Mouse (Mus musculus) ES-Bruce4 (cell line): ENCODE data around the gene Hsd17b13. TPM values are rescaled to one million over a fixed set of nuclear protein-coding genes. Genes with fewer than 3 reads are reported as not detected.
A peak's percentile ranks its signal among the peaks of the same experiment; 100 is the strongest.

Source experiments
- H3K27ac ChIP-seq: 2 replicates; pipeline ENCODE4 v1.5.1; 2012; ENCODE audit warnings: low read length, inconsistent platforms; ENCODE audit not compliant: insufficient read depth
- H3K27me3 ChIP-seq: 2 replicates; pipeline ENCODE4 v1.6.1; 2012; ENCODE audit warnings: mild to moderate bottlenecking, low read length, inconsistent platforms; ENCODE audit not compliant: control insufficient read depth, poor library complexity, insufficient read depth, severe bottlenecking
- H3K36me3 ChIP-seq: 2 replicates; pipeline ENCODE4 v1.6.1; 2012; ENCODE audit warnings: inconsistent platforms, mild to moderate bottlenecking, low read length, moderate library complexity; ENCODE audit not compliant: control insufficient read depth, poor library complexity, insufficient read depth, severe bottlenecking
- H3K4me1 ChIP-seq: one replicate; pipeline ENCODE4 v1.8.1; 2011; ENCODE audit warnings: low read length; ENCODE audit not compliant: control insufficient read depth, insufficient read depth
- H3K4me3 ChIP-seq: 2 replicates; pipeline ENCODE4 v1.5.1; 2011; ENCODE audit warnings: low read depth, mild to moderate bottlenecking, low read length
- H3K9ac ChIP-seq: 2 replicates; pipeline ENCODE4 v1.6.1; 2012; ENCODE audit warnings: low read depth, mild to moderate bottlenecking, inconsistent platforms; ENCODE audit not compliant: poor library complexity, severe bottlenecking
- H3K9me3 ChIP-seq: replicated peaks from 2 replicates; pipeline ENCODE4 v1.6.1; 2012; ENCODE audit warnings: mild to moderate bottlenecking, low read length, inconsistent platforms; ENCODE audit not compliant: control insufficient read depth, poor library complexity, insufficient read depth, severe bottlenecking
- CTCF ChIP-seq: IDR thresholded peaks from one replicate; pipeline ENCODE4 v1.8.1; 2011; ENCODE audit warnings: low read depth, low read length
- EP300 ChIP-seq: IDR thresholded peaks from 2 replicates; pipeline ENCODE4 v1.6.1; 2011; ENCODE audit warnings: low read depth, low read length; ENCODE audit not compliant: insufficient read depth
- POLR2A ChIP-seq: IDR thresholded peaks from one replicate; pipeline ENCODE4 v1.8.1; 2011; ENCODE audit warnings: low read length; ENCODE audit not compliant: insufficient read depth
- polyA plus RNA-seq: library from polyadenylated mRNA; stranded (reverse); fragments of >200 nt; gene quantifications from 2 replicates; pipeline ENCODE4 v1.2.4, GENCODE M21; 2011; ENCODE audit warnings: low read depth; ENCODE audit not compliant: missing spikeins, insufficient read depth, insufficient read length

The Hsd17b13 gene
- polyA plus RNA-seq, 1 experiment: not detected

- TF ChIP-seq EP300: no peak
- no peak for TF ChIP-seq CTCF
- no peak for TF ChIP-seq POLR2A
- Histone ChIP-seq H3K9me3 (no peaks in the 10 kb centered on the region), H3K4me3 (no peak overlapping the region), H3K36me3 (peaks cover 2% of the 10 kb centered on the region; the same call in 1 of the 2 replicates), H3K27me3 (no peaks in the 10 kb centered on the region), H3K27ac (no peak overlapping the region), H3K4me1 (no peaks in the 10 kb centered on the region), H3K9ac (no peak overlapping the region)
Measured at GRCm38 (mm10) chr5:104003955-104004354, 26.7 kb upstream of the Hsd17b13 start.

DNA sequence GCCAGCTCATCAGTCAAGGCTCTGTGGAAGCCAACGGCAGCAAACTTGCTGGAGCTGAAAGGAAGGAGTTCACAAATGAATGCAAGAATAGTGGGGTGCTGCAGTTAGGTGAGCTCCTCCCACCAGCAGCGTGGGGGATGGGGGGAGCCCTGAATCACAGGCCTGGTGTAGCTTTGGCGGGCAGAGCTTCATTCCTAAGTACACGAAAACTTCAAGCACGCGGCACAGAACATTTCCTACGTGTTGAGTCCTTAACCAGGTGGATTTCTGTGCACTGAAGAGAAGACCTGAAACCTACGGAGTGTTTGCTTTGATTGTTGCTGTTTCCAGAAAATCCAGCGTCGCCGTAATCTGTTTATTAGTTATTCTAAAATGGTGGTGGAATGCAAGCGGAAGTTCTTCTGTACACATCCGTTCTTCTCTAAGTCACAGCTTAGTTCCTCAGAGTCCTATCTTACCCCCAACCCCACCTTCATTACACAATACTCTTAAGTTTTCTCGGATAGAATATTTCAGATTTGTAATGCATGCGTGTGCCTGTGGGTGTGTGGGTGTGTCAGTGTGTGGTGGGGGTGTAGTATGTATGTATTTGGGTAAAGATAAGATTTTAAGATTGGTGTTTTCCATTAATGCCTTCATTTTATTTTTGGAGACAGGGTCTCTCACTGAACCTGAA is 26.2 kb upstream of the Hsd17b13 start:
- H3K27me3 ChIP-seq: no peaks in the 10 kb centered on the region
- no peaks in the 10 kb centered on the region for H3K4me1 ChIP-seq
- peak overlapping the region; percentile 17; the same call in 1 of the 2 replicates for H3K4me3 ChIP-seq
- H3K9me3 ChIP-seq: no peaks in the 10 kb centered on the region
- peak overlapping the region; percentile 30; the same call in 1 of the 2 replicates for H3K9ac ChIP-seq
- no peak for TF ChIP-seq CTCF
- peaks cover 2% of the 10 kb centered on the region; the same call in 1 of the 2 replicates for H3K36me3 ChIP-seq
- H3K27ac ChIP-seq: peak overlapping the region; percentile 33

GRCm38 (mm10) chr5:104002549-104003255 is 25.5 kb upstream of the Hsd17b13 start:
- H3K9ac ChIP-seq: peak overlapping the region; percentile 30
- H3K4me3 ChIP-seq: peak overlapping the region; percentile 17; the same call in 1 of the 2 replicates
- H3K9me3 ChIP-seq: no peaks in the 10 kb centered on the region
- H3K36me3 ChIP-seq: 0 out of 2 replicates have a peak, but pooled peaks cover 2% of the 10 kb centered on the region
- H3K4me1 ChIP-seq: no peaks in the 10 kb centered on the region
- H3K27ac ChIP-seq: peak overlapping the region; percentile 33
- no peak for TF ChIP-seq EP300
- TF ChIP-seq POLR2A: no peak
- TF ChIP-seq CTCF: no peak
- no peaks in the 10 kb centered on the region for H3K27me3 ChIP-seq

DNA sequence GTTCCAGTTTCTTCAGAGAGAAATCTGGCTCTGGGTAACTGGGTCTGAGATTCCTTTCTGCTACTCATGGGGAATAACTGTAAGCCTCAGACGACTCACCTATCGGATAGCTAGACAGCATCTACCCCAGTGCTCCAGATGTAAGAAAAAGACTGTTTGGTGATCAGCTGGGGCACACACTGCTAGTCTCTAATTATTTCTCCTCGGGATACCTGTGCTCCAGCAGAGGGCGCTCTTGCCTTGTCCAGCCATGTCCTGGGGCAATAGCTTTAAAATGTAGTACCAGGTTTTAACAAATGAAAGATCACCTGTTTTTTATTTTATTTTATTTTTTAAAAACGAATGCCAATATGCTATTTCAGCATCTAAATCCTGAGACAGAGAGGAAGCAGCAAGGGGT is 22.5 kb upstream of the Hsd17b13 start:
- Histone ChIP-seq H3K27ac (no peak overlapping the region), H3K4me3 (no peak overlapping the region), H3K4me1 (no peaks in the 10 kb centered on the region), H3K36me3 (no peaks in the 10 kb centered on the region), H3K9ac (no peak overlapping the region), H3K27me3 (no peaks in the 10 kb centered on the region), H3K9me3 (no peaks in the 10 kb centered on the region)
- TF ChIP-seq CTCF (peak; percentile 92), POLR2A (no peak)

DNA sequence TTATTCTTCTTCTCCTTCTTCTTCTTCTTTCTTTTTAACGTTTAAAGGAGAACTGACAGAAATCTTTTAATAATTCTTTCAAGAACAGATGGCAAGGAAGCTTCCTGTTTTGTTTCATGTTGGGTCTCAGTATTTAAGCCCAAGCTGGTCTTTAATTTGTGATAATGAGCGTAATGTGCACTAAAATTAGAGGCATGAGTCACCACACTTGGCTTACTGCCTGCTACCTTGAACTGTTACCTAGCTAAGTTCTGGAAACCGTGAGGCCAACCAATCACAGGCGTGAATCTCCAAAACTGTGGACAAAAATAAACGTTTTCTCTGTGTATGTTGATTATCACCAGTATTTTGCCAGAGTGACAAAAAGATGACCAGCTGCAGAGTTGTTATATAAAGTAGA is 21.5 kb upstream of the Hsd17b13 start:
- no peaks in the 10 kb centered on the region for H3K4me1 ChIP-seq
- H3K27me3 ChIP-seq: no peaks in the 10 kb centered on the region
- no peaks in the 10 kb centered on the region for H3K9me3 ChIP-seq
- H3K36me3 ChIP-seq: no peaks in the 10 kb centered on the region
- no peak overlapping the region for H3K4me3 ChIP-seq
- TF ChIP-seq POLR2A: no peak
- no peak for TF ChIP-seq EP300
- no peak for TF ChIP-seq CTCF
- no peak overlapping the region for H3K27ac ChIP-seq
- no peak overlapping the region for H3K9ac ChIP-seq

DNA sequence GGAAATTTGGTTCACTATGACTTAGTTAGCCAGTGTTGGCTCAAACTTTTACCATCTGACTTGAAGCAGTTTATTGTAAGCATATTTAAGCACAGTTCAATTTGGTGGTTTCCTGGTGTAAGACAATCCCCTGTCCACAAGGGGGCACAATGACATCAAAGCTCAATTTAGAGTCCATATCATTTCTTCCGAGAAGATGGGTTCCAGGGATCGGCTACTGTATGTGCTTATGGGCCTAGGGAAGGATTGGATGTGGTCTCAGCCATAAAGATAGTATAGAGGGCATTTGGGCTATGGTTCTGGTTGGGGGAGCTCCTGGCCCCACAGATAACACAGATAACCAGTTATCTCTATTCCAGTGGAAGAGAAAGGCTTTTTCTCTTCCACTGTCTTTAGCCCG is 18.0 kb upstream of the Hsd17b13 start:
- no peaks in the 10 kb centered on the region for H3K27me3 ChIP-seq
- no peaks in the 10 kb centered on the region for H3K9me3 ChIP-seq
- no peak overlapping the region for H3K4me3 ChIP-seq
- H3K9ac ChIP-seq: no peak overlapping the region
- no peak overlapping the region for H3K27ac ChIP-seq
- H3K4me1 ChIP-seq: no peaks in the 10 kb centered on the region
- TF ChIP-seq EP300 (no peak), POLR2A (no peak), CTCF (no peak)
- H3K36me3 ChIP-seq: peaks cover 6% of the 10 kb centered on the region; the same call in 1 of the 2 replicates
